Mouse (Mus musculus) activated CD4-positive, CD25-positive, alpha-beta regulatory T cell, adult 4 months (primary cell): ENCODE measurements around the gene Trim12c. TPM values are rescaled to one million over a fixed set of nuclear protein-coding genes. Genes with fewer than 3 reads are reported as not detected.
"Not testable (repeated sequence)": the region's sequence is repeated elsewhere in the genome, so short reads cannot be mapped to it uniquely, and the experiment has no call there.

ENCODE experiments used
- ATAC-seq: one replicate; pipeline ENCODE4 v1.8.0; 2017
- polyA plus RNA-seq, 2 experiments: library from polyadenylated mRNA; unstranded; fragments of 100-300 nt; shearing (Covaris generic); gene quantifications; one replicate each; pipeline ENCODE4 v1.2.1; 2017

The Trim12c gene
- 10 to 100 TPM; 16.2 to 20.3 TPM for polyA plus RNA-seq

DNA sequence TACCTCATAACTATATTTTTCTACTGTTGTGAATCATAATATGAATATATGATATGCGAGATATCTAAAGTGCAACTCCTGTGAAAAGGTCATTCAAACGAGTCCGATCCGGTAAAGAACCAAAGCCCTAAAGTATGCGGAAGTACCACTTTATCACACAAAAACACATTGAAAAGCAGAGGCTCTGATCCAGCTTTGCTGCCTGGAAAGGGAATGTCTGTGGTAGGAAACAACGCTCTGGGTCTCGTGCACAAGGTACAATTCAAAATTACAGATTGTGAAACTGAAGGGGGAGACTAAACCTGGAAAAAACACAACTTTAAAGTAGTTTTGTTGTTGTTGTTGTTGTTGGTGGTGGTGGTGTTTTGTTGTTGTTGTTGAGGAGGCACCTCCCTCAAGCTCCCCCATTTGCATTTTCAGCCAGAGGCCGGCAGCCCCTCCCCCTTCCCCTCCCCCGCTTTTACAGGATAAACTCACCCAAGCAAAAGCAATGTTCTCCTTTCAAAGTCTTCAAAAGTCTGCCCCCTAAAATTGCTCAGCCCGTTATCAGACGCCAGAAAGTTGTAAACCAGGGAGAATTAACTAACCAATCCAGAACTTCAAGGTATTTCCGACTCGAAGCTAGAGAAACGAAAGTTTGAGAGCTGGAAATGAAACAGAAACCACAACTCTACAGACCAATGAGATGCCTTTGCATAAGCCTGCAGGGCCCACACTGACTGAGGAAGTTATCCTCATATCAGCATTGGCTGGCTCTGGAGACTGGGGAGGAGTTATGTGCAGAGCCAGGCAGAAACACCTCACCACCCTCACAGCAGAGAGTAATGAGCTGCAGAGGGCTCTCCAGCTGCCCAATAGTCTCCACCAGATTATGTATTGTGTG, at the start of gene Trim12c:
Trim12c (minus strand) TSS at position 646 of the 883 bp plus-strand sequence.
- ATAC-seq: peak; percentile 100

GRCm38 (mm10) chr7:104401140-104401539, 48.0 kb upstream of the Trim12c start:
- ATAC-seq: no peak

GRCm38 (mm10) chr7:104400698-104401097, 47.5 kb upstream of the Trim12c start, which contains the start of gene Trim30c:
Gene Trim30c, minus strand, starts transcription at chr7:104400837.
- ATAC-seq: peak; percentile 74

DNA sequence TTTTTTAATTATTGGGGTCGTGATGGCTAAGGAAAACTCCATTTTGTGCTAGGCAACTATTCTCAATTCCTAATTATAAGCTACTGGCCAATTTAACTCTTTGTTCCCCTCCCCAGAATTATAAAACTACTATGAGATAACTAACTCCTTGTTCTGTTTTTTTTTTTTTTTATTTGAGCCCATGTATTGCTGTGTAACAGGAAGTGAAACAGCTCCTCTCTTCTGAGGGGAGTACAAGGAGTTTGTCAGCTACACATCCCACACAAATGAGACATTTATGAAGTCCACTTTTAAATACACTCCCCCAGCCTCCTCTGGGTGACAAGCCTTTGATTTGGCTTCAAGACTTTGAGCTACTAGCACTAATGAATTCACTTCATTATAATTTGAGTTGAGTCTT, 45.3 kb upstream of the Trim12c start:
- ATAC-seq: no peak

DNA sequence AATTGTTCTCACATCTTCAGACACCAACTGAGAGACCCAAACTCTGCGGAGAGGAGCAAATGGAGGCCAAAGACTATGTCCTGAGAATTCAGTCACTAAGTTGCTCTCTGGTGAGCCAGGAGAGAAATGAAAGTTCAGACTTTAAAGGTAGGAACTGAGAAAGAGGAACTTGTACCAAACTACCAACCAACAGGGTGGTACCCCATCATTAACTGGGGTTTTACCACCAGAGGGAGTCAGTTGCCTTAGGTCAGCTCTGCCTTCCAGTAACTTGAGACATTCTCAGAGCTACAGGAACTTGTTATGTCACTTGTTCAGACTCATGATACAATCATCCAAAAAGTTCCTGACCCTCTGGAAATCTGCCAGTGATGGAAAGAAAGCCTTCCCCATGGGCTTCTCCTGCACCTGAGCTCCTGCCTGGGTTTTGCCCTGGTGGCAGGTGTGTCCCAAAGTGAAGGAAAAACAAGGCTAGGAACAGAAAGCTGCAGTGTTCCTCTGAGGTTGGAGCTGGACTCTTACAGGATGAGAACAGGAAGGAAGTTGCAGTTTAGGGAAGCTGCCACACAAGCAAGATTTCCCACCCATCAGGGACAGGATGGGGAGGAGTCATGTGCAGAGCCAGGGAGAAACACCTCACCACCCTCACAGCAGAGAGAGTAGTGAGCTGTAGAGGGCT, 16.7 kb upstream of the Trim12c start, which contains the start of gene Trim30b:
Trim30b (minus strand) TSS at position 149 of the 679 bp plus-strand sequence.
- peak; percentile 71 for ATAC-seq

DNA sequence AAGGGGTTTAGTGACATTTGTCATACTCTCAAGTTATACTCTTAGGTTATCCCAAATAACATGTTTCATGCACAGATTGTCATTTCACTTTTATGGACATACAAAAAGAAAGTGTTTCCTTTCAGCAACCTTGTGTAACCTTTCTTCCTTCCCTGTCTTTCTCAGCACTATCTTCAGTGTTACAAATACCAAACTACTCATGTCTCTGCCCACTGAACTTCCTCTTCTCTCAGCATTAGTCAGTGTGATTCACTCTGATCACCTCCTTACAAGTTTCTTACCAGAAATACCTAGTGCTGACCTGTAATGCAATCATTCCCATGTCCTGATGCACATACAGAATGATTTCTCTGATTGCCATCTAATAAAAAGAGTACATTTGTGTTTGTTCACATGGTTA, 13.2 kb upstream of the Trim12c start:
- ATAC-seq: no peak

DNA sequence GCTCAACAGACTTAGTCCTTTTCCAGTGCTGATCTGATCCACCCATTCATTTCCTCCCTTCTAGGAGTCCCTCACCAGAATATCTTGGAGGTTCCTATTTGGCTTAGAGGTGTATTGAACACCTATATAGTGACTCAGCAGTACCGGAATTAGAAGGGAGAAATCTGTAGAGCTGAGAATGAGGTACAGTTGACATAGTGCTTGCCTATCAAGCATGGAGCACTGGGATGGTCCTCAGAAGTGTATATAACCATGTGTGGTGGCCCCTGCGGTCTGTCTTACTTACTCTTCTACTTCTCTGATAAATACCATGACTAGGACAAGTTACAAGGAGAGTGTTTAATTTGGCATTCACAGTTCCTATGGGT, 422 bp upstream of the Trim12c start:
- ATAC-seq: no peak

- ATAC-seq: not testable (repeated sequence)
Observed at GRCm38 (mm10) chr7:104348043-104348442, 5.1 kb downstream of the Trim12c start.

DNA sequence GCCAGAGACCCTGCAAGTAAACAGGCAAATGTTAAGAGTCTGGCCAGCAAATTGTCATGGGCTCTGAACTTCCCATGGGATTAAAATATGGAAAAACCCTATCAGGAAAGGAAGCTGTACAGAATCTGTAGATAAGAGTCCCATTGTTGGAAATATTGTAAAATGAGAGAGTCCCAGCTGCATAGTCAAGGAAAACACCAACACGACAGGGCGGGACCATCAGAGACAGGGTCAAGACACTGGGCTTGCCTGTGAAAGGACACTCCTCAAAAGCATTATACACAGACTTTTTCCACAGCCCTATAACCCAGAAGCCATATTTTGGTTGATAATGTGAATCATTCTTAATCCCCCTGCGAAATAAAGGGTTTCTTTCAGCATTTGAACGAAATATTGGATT, 12.4 kb downstream of the Trim12c start:
- not testable (repeated sequence) for ATAC-seq

- ATAC-seq: not testable (repeated sequence)
Observed at GRCm38 (mm10) chr7:104335547-104335946, 17.6 kb downstream of the Trim12c start.

GRCm38 (mm10) chr7:104329171-104329570, 24.0 kb downstream of the Trim12c start, which contains the start of gene Trim34b:
Gene Trim34b, plus strand, starts transcription at chr7:104329471.
- not testable (repeated sequence) for ATAC-seq

- peak; percentile 51 for ATAC-seq
Observed at GRCm38 (mm10) chr7:104322028-104322427, 31.1 kb downstream of the Trim12c start.

- ATAC-seq: peak; percentile 95
Observed at GRCm38 (mm10) chr7:104315369-104316080, 37.6 kb downstream of the Trim12c start, which contains the start of gene Trim12a. Gene Trim12a, minus strand, starts transcription at chr7:104315466.

GRCm38 (mm10) chr7:104314796-104315353, 38.3 kb downstream of the Trim12c start:
- peak; percentile 62 for ATAC-seq

- peak; percentile 49 for ATAC-seq
Observed at GRCm38 (mm10) chr7:104291638-104292400, 61.3 kb downstream of the Trim12c start.

GRCm38 (mm10) chr7:104290641-104291040, 62.5 kb downstream of the Trim12c start:
- ATAC-seq: peak; percentile 26

Other genes with a start within 250 kb of the Trim12c start
- not detected for gene Olfr646, start 248.5 kb downstream of the Trim12c start, polyA plus RNA-seq
- not detected for gene Ubqln5, start 223.5 kb downstream of the Trim12c start, polyA plus RNA-seq
- not detected for gene Olfr643, start 216.0 kb downstream of the Trim12c start, polyA plus RNA-seq
- gene Ubqln3, start 210.1 kb downstream of the Trim12c start, polyA plus RNA-seq: not detected
- not detected for gene Ubqlnl, start 202.8 kb downstream of the Trim12c start, polyA plus RNA-seq
- not detected for gene Olfm5, start 188.5 kb downstream of the Trim12c start, polyA plus RNA-seq
- gene Olfr648, start 170.0 kb downstream of the Trim12c start, polyA plus RNA-seq: under 1 TPM; 0.28 to 0.47 TPM
- not detected for gene Olfr649, start 157.4 kb downstream of the Trim12c start, polyA plus RNA-seq
- 1 to 10 TPM in 1 of 2 experiments, not detected in 1; 1.8 TPM for gene Trim6, start 134.6 kb downstream of the Trim12c start, polyA plus RNA-seq
- 10 to 100 TPM; 48.2 to 67.3 TPM for gene Trim34a, start 108.9 kb downstream of the Trim12c start, polyA plus RNA-seq
- 10 to 100 TPM; 34.0 to 38.2 TPM for gene Trim5, start 65.3 kb downstream of the Trim12c start, polyA plus RNA-seq
- 100 to 1,000 TPM; 132 to 142 TPM for gene Trim12a, start 37.9 kb downstream of the Trim12c start, polyA plus RNA-seq
- gene Trim34b, start 23.9 kb downstream of the Trim12c start, polyA plus RNA-seq: 1 to 10 TPM in 1 of 2 experiments, under 1 TPM in 1; 0.53 to 1.0 TPM
- 1 to 10 TPM; 1.6 to 4.0 TPM for gene Trim30b, start 16.5 kb upstream of the Trim12c start, polyA plus RNA-seq
- gene Trim30c, start 47.5 kb upstream of the Trim12c start, polyA plus RNA-seq: 1 to 10 TPM; 1.1 to 1.7 TPM
- gene Trim30a, start 111.8 kb upstream of the Trim12c start, polyA plus RNA-seq: 10 to 100 TPM; 77.9 to 80.9 TPM
- gene Trim30d, start 154.5 kb upstream of the Trim12c start, polyA plus RNA-seq: 10 to 100 TPM; 27.0 to 33.5 TPM
- gene Olfr651, start 196.8 kb upstream of the Trim12c start, polyA plus RNA-seq: not detected
- under 1 TPM in 1 of 2 experiments, not detected in 1; 0.44 TPM for gene Olfr652, start 207.5 kb upstream of the Trim12c start, polyA plus RNA-seq
- gene Olfr653, start 224.0 kb upstream of the Trim12c start, polyA plus RNA-seq: not detected
- under 1 TPM in 1 of 2 experiments, not detected in 1; 0.30 TPM for gene Olfr654, start 233.7 kb upstream of the Trim12c start, polyA plus RNA-seq
- not detected for gene Olfr655, start 248.4 kb upstream of the Trim12c start, polyA plus RNA-seq